Mouse (Mus musculus) gastrocnemius, postnatal 25 days (tissue): Measurements from ENCODE around the gene C1s1. TPM values are rescaled to one million over a fixed set of nuclear protein-coding genes. Genes with fewer than 3 reads are reported as not detected.
"Not testable (repeated sequence)": the region's sequence is repeated elsewhere in the genome, so short reads cannot be mapped to it uniquely, and the experiment has no call there.

Experiments
- DNase-seq: peaks from one replicate; pipeline ENCODE4 v3.0.0; 2022
- long read RNA-seq, 2 experiments: library from polyadenylated mRNA; stranded (forward); transcript quantifications; one replicate each; pipeline ENCODE4 v2.0.0; 2021
- total RNA-seq, 2 experiments: library from RNA; stranded (reverse); gene quantifications; 1 replicate in 1 of 2; 2 replicates in 1 of 2; pipeline ENCODE4 v1.2.3; 2021

Gene C1s1
- 10 to 100 TPM; 16.5 to 20.8 TPM for total RNA-seq
- long read RNA-seq, experiment 1, partial matches to known transcripts = 1 of 6 reads
- long read RNA-seq, experiment 1, other reads (novel, unspliced or antisense) = 2 of 6 reads
- long read RNA-seq, experiment 2, partial matches to known transcripts = 2 of 12 reads
- long read RNA-seq, experiment 2, other reads (novel, unspliced or antisense) = 6 of 12 reads

DNA sequence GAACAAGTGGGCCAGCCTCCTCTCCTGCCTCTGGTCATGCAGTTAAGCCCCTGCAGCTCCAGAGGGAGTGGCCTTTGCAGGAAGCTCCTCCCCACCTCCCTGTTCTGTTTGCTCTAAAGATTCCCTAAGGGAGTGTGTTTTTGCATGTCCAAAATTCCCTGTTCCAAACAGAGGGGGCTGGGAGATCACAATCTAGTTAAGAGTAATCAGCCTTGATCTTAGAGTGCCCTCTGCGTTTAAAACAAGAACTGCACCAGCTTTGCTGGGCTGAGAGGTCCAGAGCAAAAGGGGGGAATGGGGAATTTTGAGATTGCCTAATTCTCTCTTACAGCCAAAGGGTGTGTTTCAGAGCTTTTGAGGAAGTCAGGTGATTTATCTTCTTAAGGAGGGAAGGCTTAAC, at the start of gene C1s1:
Gene C1s1 (minus strand): TSS at position 76 of the 400 bp plus-strand sequence.
- peak; percentile 27 for DNase-seq

DNA sequence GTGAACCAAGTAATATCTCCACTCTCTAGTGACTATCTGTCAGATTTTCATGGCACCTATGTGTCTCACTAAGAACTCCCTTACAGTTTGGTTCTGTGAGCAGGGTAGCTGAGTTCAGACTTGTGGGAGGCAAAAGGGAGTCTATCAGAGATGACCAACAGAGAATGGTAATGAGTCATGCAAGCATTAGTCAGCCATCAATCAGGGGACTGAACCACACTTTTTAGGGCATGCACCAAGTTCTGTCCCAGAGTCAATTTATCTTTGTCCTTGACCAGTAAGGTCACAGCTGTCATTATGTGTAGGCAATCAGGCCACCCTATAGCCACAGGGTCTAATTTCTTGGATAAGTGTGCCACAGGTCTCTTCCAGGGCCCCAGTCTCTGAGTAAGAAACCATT, 46.6 kb upstream of the C1s1 start:
- no peak for DNase-seq

DNA sequence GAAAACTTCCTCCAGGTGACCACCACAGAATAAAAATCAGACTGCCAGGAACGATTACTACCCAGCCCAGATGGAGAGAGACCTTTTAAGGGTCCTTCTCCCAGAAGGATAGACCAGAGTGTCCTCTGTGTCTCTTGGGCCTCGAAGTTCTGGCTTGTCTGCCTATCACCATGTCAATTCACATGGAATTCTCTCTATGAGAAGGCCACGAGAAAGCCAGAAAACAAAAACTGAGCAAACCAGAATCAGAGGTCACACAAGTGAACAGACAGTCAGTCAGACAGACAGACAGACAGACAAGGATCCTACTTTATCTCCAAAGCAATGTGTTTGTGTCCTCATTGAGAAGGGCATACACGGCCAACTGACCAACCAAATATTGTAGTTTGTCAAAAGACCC, 44.1 kb upstream of the C1s1 start:
- no peak for DNase-seq

DNA sequence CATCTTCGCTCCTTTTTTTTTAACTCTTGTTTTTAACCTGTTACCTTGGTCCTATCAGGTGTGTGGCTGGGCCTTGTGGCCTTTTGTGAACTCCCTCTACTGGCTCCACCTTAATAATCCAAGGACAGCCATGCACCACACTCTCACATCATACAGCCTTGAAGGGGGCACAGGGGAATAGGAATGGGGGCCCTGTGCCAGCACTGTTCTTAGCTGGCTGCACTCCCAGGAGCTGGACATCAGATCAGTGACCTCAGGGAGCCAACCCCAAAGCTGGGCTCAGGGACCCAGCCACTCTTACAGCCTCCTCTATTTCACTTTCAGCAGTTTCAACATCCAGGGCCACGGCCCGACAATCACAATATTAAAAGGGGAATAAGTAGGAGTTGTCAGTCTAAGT, 43.6 kb upstream of the C1s1 start:
- DNase-seq = peak; percentile 24

DNA sequence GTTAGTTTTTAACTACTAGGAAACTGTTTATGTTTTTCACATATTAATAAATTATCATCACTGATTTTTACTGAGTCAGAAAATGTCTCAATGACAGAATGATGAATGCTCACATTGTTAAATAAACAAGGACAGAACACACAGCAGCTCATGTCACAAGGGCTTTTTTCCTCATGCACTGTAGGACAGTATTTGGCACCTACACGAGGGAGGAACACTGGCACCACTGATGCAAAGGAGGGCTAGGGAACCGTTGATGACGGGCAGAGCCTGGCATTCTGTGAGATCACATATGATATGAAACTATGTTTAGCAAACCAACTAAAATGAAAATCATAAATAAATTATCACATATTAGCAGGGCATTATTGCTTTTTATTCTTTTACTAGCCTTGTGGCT, 42.8 kb upstream of the C1s1 start:
- no peak for DNase-seq

DNA sequence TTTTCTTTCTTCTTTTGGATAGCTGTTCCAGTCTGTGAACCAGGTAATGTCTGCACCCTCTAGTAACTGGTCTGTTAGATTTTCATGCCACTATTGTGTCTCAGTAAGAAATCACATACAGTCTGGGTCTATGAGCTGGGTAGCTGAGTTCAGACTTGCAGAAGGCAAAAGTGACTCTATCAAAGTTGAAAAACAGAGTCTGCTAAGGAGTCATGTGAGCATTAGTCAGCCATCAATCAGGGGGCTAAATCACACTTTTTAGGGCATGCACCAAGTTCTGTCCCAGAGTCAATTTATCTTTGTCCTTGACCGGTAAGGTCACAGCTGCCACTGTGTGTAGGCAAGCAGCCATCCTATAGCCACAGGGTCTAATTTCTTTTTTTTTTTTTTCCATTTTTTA, 40.1 kb upstream of the C1s1 start:
- no peak for DNase-seq

DNA sequence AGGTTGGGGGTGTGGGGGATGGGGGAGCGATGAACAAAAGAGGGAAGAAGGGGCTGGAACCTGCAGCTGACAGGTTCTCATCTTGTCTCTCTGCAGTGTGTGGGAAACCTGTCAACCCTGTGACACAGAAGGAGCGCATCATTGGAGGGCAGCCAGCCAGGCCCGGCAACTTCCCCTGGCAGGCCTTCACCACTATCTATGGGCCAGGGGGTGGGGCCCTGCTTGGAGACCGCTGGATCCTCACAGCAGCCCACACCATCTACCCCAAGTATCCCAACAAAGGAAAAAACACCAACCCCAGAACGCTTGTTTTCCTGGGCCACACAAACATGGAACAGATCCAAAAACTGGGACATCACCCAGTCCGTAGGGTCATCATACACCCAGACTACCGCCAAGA, 38.0 kb upstream of the C1s1 start:
- not testable (repeated sequence) for DNase-seq

DNA sequence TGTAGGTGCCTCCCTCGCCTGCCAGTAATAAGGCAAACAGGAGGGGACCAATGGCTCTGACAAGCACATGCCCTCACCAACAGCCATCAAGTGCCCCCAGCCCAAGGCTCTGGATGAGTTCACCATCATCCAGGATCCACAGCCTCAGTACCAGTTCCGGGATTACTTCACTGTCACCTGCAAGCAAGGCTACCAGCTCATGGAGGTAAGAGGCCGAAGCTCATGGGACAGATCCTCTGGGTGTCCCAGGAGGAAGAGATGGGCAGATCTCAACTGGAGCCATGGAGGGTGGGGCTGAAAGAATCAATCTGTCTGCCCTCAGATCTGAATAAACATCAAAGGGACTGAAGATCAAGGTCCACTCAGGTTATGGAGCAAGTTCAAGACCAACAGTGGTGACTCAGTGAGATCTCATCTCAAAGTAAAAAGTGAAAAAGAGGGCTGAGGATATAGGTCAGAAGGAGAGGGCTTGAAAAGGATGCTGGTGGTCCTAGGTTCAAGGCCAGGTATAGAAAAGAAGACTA, 33.1 kb upstream of the C1s1 start:
- not testable (repeated sequence) for DNase-seq

DNA sequence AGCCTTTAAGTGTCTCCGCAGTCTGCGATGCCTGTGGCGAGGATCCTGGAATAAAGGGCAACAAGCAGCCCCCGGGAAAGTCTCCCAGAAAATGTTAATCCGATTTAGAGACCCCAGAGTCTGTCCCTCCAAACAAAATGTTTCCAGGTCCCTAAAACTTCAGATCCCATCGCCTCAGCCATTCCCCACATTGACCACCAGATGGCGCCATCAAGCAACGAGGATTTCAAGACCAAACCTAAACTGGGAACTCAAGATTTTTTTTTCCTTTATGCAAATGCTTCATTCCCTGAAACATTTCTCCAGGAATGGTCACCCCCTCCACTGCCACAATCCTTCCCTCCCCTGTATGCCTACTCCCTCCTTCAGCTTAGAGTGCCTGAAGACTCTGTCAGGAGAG, 27.9 kb upstream of the C1s1 start, which contains the start of gene C1rb:
Gene C1rb (plus strand): TSS at position 269 of the 400 bp plus-strand sequence.
- DNase-seq = peak; percentile 16

DNA sequence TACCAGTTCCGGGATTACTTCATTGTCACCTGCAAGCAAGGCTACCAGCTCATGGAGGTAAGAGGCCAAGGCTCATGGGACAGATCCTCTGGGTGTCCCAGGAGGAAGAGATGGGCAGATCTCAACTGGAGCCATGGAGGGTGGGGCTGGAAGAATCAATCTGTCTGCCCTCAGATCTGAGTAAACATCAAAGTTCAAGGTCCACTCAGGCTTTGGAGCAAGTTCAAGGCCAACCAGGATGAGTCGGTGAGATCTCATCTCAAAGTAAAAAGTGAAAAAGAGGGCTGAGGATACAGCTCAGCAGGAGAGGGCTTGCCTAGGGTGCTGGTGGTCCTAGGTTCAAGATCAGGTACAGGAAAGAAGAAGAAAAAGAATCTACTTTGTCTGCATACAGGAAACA, 19.5 kb upstream of the C1s1 start:
- not testable (repeated sequence) for DNase-seq

DNA sequence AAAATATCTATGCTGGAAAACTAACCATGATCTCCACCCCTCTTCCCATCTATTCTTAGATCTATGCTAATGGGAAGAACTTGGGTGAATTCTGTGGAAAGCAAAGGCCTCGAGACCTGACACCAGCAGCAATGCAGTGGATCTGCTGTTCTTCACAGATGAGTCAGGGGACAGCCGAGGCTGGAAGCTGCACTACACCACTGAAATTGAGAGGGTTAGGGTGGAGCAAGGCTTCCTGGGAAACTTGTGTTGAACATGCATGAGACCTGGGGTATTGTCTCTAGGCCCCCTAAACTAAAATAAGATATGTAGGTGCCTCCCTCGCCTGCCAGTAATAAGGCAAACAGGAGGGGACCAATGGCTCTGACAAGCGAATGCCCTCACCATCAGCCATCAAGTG, 19.0 kb upstream of the C1s1 start:
- DNase-seq = not testable (repeated sequence)

DNA sequence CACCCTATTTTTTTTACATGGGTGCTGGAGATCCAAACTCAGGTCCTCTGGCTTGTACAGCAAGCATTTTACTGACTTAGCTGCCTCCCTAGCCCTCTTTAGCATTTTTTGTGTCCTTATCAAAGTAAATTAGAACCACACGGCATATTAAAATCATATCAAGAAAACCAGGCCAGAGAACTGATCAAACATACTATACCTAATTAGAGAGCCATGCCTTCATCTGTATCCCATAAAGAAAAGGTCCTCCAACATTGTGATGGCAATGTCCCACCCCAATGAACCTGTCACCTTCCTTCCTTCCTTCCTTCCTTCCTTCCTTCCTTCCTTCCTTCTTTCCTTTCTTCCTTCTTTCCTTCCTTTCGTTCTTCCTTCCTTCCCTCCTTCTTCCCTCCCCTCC, 13.8 kb upstream of the C1s1 start:
- DNase-seq = not testable (repeated sequence)

DNA sequence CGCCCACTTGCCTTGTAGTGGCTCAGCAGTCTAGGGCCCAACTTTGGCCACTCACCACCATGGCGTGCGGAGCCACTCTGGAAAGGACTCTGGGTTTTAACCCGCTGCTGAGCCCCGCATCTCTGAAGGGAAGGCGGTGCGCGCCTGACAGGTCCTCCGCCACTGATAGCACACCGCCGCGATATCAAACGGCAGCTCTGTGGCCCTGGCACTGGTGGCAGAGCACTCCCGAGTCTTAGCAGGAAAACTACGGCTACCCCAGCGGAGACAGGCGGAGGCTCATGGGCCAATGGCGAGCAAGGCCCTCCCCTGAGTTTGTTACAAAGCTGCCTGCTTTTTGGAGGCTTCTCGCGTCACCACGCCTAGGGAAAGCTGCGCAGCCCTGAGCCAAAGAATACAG, 10.6 kb upstream of the C1s1 start:
- DNase-seq = no peak

DNA sequence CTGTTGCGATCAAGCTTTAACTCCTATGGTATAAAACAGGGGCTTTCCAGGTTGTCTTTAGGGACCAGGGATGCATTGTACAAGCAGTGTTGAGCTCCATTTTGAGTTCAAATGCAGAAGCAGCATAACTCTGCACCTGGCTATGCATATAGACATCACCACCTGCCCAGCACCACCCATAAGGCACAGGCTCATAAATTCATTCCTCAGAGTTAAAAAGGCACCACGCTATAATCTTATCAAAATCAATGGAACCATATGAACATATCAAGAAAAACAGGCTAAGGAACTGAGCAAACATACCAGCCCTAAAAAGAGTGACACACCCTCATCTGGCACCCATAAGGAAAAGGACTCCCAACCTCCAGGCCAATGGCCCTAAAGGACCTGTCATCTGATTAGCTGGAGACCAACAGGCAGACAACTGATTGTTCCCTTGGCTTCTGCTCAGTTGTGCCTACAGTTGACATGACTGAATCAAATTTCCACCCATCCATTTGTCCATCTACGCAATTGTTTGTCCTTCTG, 6.9 kb upstream of the C1s1 start:
- DNase-seq = no peak

DNA sequence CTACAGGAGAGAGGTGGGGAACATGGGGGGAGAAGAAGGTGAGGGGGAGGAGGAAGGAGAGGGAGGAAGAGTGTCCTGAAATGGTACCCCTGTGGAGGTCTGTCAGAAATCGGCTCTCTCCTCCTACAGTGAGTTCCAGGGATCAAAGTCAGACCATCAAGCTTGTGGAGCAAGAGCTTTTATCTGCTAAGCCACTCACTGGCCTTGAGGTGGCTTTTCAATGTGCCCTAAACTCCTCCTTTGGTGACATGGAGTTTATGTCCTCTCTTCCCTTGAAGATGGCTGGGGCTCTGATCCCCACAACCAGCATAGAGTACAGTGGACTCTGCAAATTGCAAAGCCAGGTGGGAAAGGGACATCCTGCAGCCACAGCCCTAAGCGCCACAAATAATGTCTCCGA, 5.8 kb upstream of the C1s1 start:
- not testable (repeated sequence) for DNase-seq

DNA sequence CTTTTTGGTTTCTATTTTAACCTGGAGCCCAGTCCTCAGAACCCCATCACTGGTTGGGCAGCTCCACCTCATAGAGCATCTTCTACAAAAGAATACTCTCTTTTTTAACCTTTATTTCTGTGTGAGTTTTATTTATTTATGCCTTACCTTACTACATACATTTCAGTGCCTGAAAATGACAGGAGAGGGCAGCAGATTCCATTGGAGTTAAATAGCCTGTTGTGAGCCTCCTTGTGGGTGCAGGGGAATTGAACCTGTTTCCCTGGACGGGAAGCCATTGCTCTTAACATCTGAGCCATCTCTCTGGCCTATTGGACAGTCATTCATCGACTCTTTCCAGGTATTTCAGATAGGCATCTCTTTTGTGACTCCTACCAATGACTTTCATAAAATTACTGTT, 3.3 kb upstream of the C1s1 start:
- no peak for DNase-seq

DNA sequence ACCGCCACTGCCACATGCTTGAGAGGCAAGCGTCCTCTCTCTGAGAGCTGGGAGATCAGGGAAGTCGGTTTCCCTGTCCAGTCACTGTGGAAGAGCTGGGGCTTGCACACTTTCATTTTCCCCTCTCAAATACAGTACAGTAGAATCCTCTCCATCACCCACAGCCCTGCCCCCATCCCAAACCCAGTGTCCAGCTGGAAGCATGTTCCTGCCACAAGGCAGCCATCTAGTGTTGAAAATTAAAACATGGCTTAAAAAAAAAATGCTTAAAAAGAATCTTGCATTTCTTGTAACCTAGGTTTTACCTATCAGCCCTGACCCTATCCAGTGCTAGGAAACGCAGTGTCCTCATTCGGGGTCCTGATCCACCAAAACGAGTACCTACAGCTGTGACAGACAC, 2.3 kb upstream of the C1s1 start:
- DNase-seq = no peak

DNA sequence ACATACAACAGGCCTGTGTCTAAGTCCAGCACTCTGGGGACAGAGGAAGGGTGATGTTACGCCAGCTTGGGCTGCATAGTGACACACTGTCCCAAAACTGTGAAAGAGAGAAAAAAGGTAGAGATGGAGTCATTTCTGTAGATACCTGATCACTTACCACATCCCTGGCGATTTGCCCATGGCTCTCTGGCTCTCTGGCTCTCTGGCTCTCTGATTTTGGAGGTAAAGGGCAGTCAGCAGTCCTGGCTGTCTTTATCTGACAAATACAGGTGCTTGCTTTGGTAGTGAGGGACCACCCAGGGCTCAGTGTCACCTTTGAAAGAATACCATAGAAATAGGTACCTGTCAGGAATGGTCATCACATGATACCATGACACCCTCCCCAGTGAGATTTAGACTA, 983 bp downstream of the C1s1 start:
- DNase-seq = not testable (repeated sequence)

DNA sequence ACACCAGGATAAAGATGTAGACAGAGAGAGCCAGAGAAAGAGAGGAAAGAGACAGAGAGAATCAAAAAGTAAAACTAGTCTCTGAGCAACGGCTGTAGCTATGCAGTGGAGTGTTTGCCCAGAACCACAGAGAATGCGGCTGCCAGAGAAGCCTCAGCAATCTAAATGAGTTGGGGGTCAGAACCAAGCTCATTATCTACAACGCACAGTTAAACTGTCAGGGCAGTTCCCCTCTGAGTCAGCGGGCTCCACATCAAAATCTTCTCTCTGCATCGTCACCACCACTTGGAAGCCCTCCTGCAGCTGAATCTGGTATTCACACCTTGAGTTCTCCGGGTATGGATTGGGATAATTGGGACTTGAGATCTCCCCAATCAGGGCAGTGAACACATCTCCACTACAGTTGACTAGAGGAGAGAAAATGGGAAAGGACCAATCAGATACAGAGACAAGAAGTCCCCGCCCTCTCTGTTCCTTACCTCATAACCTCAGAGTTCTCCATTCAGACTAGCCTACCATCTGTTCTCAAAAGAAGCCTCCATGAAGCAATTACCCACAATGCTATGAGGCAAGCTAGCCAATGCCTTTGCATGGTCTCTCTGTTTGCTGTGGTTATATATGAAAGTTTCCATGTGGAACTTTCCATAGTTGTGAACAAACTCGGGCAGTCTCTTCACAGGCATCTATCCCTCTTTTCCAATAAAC, 5.9 kb downstream of the C1s1 start:
- not testable (repeated sequence) for DNase-seq

DNA sequence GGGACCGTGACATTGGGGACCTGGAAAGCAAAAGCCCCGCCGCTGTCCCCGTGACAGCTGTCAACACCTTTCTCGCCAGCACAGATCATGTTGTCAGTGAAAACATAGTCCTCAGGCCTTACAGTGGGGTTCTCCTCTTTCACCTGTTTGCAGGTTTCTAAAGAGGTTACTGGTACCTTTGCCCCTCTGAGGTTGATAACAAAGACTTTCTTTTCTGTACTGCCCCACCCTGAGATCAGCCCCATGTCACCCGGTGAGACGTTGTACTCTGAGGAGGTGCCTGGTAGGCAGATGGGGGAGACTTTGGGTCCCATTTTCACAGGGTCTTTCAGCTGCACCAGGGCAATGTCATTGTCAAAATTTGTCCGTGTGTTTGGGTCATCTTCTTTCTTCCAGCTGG, 11.1 kb downstream of the C1s1 start:
- no peak for DNase-seq

DNA sequence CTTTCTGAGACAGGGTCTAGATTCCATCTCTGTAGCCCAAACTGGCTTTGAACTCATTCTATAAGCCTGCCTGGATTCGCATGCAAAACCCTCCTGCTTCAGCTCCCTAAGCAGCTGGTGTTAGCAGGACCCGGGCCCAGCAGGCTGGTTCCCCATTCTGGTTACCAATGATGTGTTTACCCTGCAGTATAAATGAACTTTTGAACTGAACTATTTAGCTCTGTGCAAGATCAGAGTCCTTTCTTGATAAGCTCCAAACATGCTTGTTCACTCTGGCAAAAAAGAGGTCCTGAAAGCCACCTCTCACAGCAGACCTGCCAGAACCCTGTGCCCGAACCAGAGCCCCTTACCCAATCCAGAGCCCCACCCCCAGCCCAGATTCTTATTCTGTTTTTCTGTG, 14.3 kb downstream of the C1s1 start:
- no peak for DNase-seq

DNA sequence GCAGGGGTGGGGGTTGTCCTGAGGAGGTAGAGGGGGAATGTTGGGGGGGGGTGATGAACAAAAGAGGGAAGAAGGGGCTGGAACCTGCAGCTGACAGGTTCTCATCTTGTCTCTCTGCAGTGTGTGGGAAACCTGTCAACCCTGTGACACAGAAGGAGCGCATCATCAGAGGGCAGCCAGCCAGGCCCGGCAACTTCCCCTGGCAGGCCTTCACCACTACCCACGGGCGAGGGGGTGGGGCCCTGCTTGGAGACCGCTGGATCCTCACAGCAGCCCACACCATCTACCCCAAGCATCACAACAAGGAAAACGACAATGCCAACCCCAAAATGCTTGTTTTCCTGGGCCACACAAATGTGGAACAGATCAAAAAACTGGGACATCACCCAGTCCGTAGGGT, 20.1 kb downstream of the C1s1 start:
- DNase-seq = not testable (repeated sequence)

DNA sequence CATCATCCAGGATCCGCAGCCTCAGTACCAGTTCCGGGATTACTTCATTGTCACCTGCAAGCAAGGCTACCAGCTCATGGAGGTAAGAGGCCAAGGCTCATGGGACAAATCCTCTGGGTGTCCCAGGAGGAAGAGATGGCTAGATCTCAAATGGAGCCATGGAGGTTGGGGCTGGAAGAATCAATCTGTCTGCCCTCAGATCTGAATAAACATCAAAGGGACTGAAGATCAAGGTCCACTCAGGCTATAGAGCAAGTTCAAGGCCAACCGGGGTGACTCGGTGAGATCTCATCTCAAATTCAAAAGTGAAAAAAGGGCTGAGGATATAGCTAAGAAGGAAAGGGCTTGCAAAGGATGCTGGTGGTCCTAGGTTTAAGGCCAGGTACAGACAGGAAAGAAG, 24.4 kb downstream of the C1s1 start:
- not testable (repeated sequence) for DNase-seq
